Mouse (Mus musculus): ENCODE data around the gene St6galnac1.

St6galnac1 gene

GRCm38 (mm10) chr11:116726156-116726555 lies 49.2 kb downstream of the St6galnac1 start:
- DNase-seq (ENCODE audit: low spot score), result no peak

- DNase-seq (ENCODE audit: low spot score), result peak; percentile 7
These were observed 50.0 kb downstream of the St6galnac1 start for GRCm38 (mm10) chr11:116725031-116725948.

GRCm38 (mm10) chr11:116723064-116723463 lies 52.2 kb downstream of the St6galnac1 start:
- DNase-seq (ENCODE audit: low spot score), result no peak

GRCm38 (mm10) chr11:116721548-116722271 lies 53.6 kb downstream of the St6galnac1 start:
- DNase-seq (ENCODE audit: low spot score), result no peak

- no peak for DNase-seq (ENCODE audit: low spot score)
These were observed 54.9 kb downstream of the St6galnac1 start for GRCm38 (mm10) chr11:116720319-116720865.
